Mouse (Mus musculus) mouse trophoblast stem cell (cell line): ENCODE measurements at regions not wholly inside any gene's neighbourhood (a gene's known extent, or its start where the extent isn't known, plus 50 kb on each side); places are given as distances from the start of the nearest gene placed in this dataset.
"Not testable (repeated sequence)": the region's sequence is repeated elsewhere in the genome, so short reads cannot be mapped to it uniquely, and the experiment has no call there.

Experiments used
- in situ Hi-C, 2 experiments: fragments of 300-500 bp; cut with MseI, MboI; formaldehyde crosslinking; loops; 2 replicates in 1 of 2; 3 replicates in 1 of 2; pipeline ENCODE4 v1.15.1; 2025

- in situ Hi-C loops: loop anchor here (5.0 to 10.0 kb wide), 4 partner anchors 327 to 497 kb away; partner anchors contain the start of gene Hes1 (in 1 of the 2)
Observed at GRCm38 (mm10) chr16:29738075-29738474, 158.9 kb downstream of the Opa1 start.

GRCm38 (mm10) chr16:29742497-29743230 is 163.5 kb downstream of the Opa1 start:
- in situ Hi-C loops: no loop called here

GRCm38 (mm10) chr16:29745486-29745885 is 166.4 kb downstream of the Opa1 start:
- in situ Hi-C loops: no loop called here

- in situ Hi-C loops: no loop called here
Observed at GRCm38 (mm10) chr16:29746245-29746644, 167.1 kb downstream of the Opa1 start.

- in situ Hi-C loops: no loop called here
Observed at GRCm38 (mm10) chr16:29749167-29749566, 170.0 kb downstream of the Opa1 start.

GRCm38 (mm10) chr16:29754579-29755199 is 175.6 kb downstream of the Opa1 start:
- in situ Hi-C loops: no loop called here

- in situ Hi-C loops: no loop called here
Observed at GRCm38 (mm10) chr16:29758246-29758645, 179.1 kb downstream of the Opa1 start.

GRCm38 (mm10) chr16:29759416-29759815 is 180.3 kb downstream of the Opa1 start:
- in situ Hi-C loops: no loop called here

- in situ Hi-C loops: no loop called here
Observed at GRCm38 (mm10) chr16:29760627-29761026, 181.5 kb downstream of the Opa1 start.

- in situ Hi-C loops: no loop called here
Observed at GRCm38 (mm10) chr16:29761779-29762277, 182.7 kb downstream of the Opa1 start.

GRCm38 (mm10) chr16:29764376-29764775 is 185.2 kb downstream of the Opa1 start:
- in situ Hi-C loops: no loop called here

- in situ Hi-C loops: not testable (repeated sequence)
Observed at GRCm38 (mm10) chr16:29765801-29766200, 186.7 kb downstream of the Opa1 start.

- in situ Hi-C loops: no loop called here
Observed at GRCm38 (mm10) chr16:29771320-29771719, 192.2 kb downstream of the Opa1 start.

- in situ Hi-C loops: no loop called here
Observed at GRCm38 (mm10) chr16:29771728-29772608, 192.8 kb downstream of the Opa1 start.

GRCm38 (mm10) chr16:29772609-29772988 is 193.5 kb downstream of the Opa1 start:
- in situ Hi-C loops: no loop called here

- in situ Hi-C loops: no loop called here
Observed at GRCm38 (mm10) chr16:29773056-29773455, 193.9 kb downstream of the Opa1 start.

GRCm38 (mm10) chr16:29774949-29775348 is 195.8 kb downstream of the Opa1 start:
- in situ Hi-C loops: no loop called here

- in situ Hi-C loops: no loop called here
Observed at GRCm38 (mm10) chr16:29775879-29776278, 196.7 kb downstream of the Opa1 start.

- in situ Hi-C loops: no loop called here
Observed at GRCm38 (mm10) chr16:29782441-29782840, 203.3 kb downstream of the Opa1 start.

- in situ Hi-C loops: no loop called here
Observed at GRCm38 (mm10) chr16:29785114-29785513, 206.0 kb downstream of the Opa1 start.

GRCm38 (mm10) chr16:29786540-29786939 is 207.4 kb downstream of the Opa1 start:
- in situ Hi-C loops: no loop called here
